Mouse (Mus musculus): ENCODE results near the gene Enthd1. TPM values are rescaled to one million over a fixed set of nuclear protein-coding genes. Genes with fewer than 3 reads are reported as not detected.

Gene Enthd1
- polyA plus RNA-seq, 1 experiment = not detected

- no peaks in the 10 kb centered on the region for H3K27me3 ChIP-seq (ENCODE audit: control insufficient read depth, insufficient read depth, low read length)
- WGBS = 92% methylated on average over 3 of the region's 3 CpGs
- TF ChIP-seq POLR2A (IDR thresholded peaks at IDR 0.05; ENCODE audit: borderline replicate concordance, insufficient read depth, low read length) (no peak), CTCF (IDR thresholded peaks at IDR 0.05; ENCODE audit: borderline replicate concordance, insufficient read depth, low read depth, low read length) (no peak)
- no peak for DNase-seq
- H3K27ac ChIP-seq (ENCODE audit: insufficient read depth, low read length) = no peak overlapping the region
- H3K4me3 ChIP-seq (replicated peaks; ENCODE audit: insufficient read depth, low read depth, low read length) = no peak overlapping the region
- no peaks in the 10 kb centered on the region for H3K4me1 ChIP-seq (ENCODE audit: control insufficient read depth, insufficient read depth, low read length)
Observed at GRCm38 (mm10) chr15:80567139-80567538, 2.2 kb upstream of the Enthd1 start.

- no peak overlapping the region for H3K27ac ChIP-seq (ENCODE audit: insufficient read depth, low read length)
- no peak overlapping the region for H3K4me3 ChIP-seq (replicated peaks; ENCODE audit: insufficient read depth, low read depth, low read length)
- no peak for DNase-seq
- H3K4me1 ChIP-seq (ENCODE audit: control insufficient read depth, insufficient read depth, low read length) = no peaks in the 10 kb centered on the region
- no peaks in the 10 kb centered on the region for H3K27me3 ChIP-seq (ENCODE audit: control insufficient read depth, insufficient read depth, low read length)
- no peak for TF ChIP-seq CTCF (IDR thresholded peaks at IDR 0.05; ENCODE audit: borderline replicate concordance, insufficient read depth, low read depth, low read length)
- no peak for TF ChIP-seq POLR2A (IDR thresholded peaks at IDR 0.05; ENCODE audit: borderline replicate concordance, insufficient read depth, low read length)
- 97% methylated on average over 6 of the region's 6 CpGs for WGBS
Observed at GRCm38 (mm10) chr15:80566696-80567095, 1.7 kb upstream of the Enthd1 start.

- DNase-seq = no peak
- Histone ChIP-seq H3K4me1 (ENCODE audit: control insufficient read depth, insufficient read depth, low read length) (peaks cover 2% of the 10 kb centered on the region; the same call in 1 of the 2 replicates), H3K27ac (ENCODE audit: insufficient read depth, low read length) (no peak overlapping the region), H3K4me3 (replicated peaks; ENCODE audit: insufficient read depth, low read depth, low read length) (no peak overlapping the region), H3K27me3 (ENCODE audit: control insufficient read depth, insufficient read depth, low read length) (no peaks in the 10 kb centered on the region)
- WGBS = 97% methylated on average over 6 of the region's 6 CpGs
- TF ChIP-seq CTCF (IDR thresholded peaks at IDR 0.05; ENCODE audit: borderline replicate concordance, insufficient read depth, low read depth, low read length) (peak; percentile 44; the same call in 1 of the 2 replicates), POLR2A (IDR thresholded peaks at IDR 0.05; ENCODE audit: borderline replicate concordance, insufficient read depth, low read length) (no peak)
Observed at GRCm38 (mm10) chr15:80563634-80564208, 1.2 kb downstream of the Enthd1 start.

GRCm38 (mm10) chr15:80562446-80562845, 2.5 kb downstream of the Enthd1 start:
- Histone ChIP-seq H3K27me3 (ENCODE audit: control insufficient read depth, insufficient read depth, low read length) (no peaks in the 10 kb centered on the region), H3K27ac (ENCODE audit: insufficient read depth, low read length) (no peak overlapping the region), H3K4me1 (ENCODE audit: control insufficient read depth, insufficient read depth, low read length) (peaks cover 2% of the 10 kb centered on the region; the same call in 1 of the 2 replicates), H3K4me3 (replicated peaks; ENCODE audit: insufficient read depth, low read depth, low read length) (no peak overlapping the region)
- TF ChIP-seq CTCF (IDR thresholded peaks at IDR 0.05; ENCODE audit: borderline replicate concordance, insufficient read depth, low read depth, low read length) (no peak), POLR2A (IDR thresholded peaks at IDR 0.05; ENCODE audit: borderline replicate concordance, insufficient read depth, low read length) (no peak)
- no peak for DNase-seq
- 91% methylated on average over 3 of the region's 3 CpGs for WGBS

- Histone ChIP-seq H3K27ac (ENCODE audit: insufficient read depth, low read length) (no peak overlapping the region), H3K27me3 (ENCODE audit: control insufficient read depth, insufficient read depth, low read length) (no peaks in the 10 kb centered on the region), H3K4me1 (ENCODE audit: control insufficient read depth, insufficient read depth, low read length) (peaks cover 2% of the 10 kb centered on the region; the same call in 1 of the 2 replicates), H3K4me3 (replicated peaks; ENCODE audit: insufficient read depth, low read depth, low read length) (no peak overlapping the region)
- DNase-seq = peak; percentile 64 to 81
- 50% methylated on average over 15 of the region's 15 CpGs for WGBS
- TF ChIP-seq CTCF (IDR thresholded peaks at IDR 0.05; ENCODE audit: borderline replicate concordance, insufficient read depth, low read depth, low read length) (no peak), POLR2A (IDR thresholded peaks at IDR 0.05; ENCODE audit: borderline replicate concordance, insufficient read depth, low read length) (no peak)
Observed at GRCm38 (mm10) chr15:80560646-80561580, 4.0 kb downstream of the Enthd1 start.

- 86% methylated on average over 14 of the region's 14 CpGs for WGBS
- TF ChIP-seq CTCF (IDR thresholded peaks at IDR 0.05; ENCODE audit: borderline replicate concordance, insufficient read depth, low read depth, low read length) (no peak), POLR2A (IDR thresholded peaks at IDR 0.05; ENCODE audit: borderline replicate concordance, insufficient read depth, low read length) (no peak)
- H3K27me3 ChIP-seq (ENCODE audit: control insufficient read depth, insufficient read depth, low read length) = no peaks in the 10 kb centered on the region
- peaks cover 2% of the 10 kb centered on the region; the same call in 1 of the 2 replicates for H3K4me1 ChIP-seq (ENCODE audit: control insufficient read depth, insufficient read depth, low read length)
- H3K27ac ChIP-seq (ENCODE audit: insufficient read depth, low read length) = no peak overlapping the region
- no peak overlapping the region for H3K4me3 ChIP-seq (replicated peaks; ENCODE audit: insufficient read depth, low read depth, low read length)
- no peak for DNase-seq
Observed at GRCm38 (mm10) chr15:80559978-80560377, 5.0 kb downstream of the Enthd1 start.

GRCm38 (mm10) chr15:80559534-80559933, 5.4 kb downstream of the Enthd1 start:
- Histone ChIP-seq H3K27me3 (ENCODE audit: control insufficient read depth, insufficient read depth, low read length) (no peaks in the 10 kb centered on the region), H3K4me3 (replicated peaks; ENCODE audit: insufficient read depth, low read depth, low read length) (no peak overlapping the region), H3K27ac (ENCODE audit: insufficient read depth, low read length) (no peak overlapping the region), H3K4me1 (ENCODE audit: control insufficient read depth, insufficient read depth, low read length) (peaks cover 2% of the 10 kb centered on the region; the same call in 1 of the 2 replicates)
- DNase-seq = no peak
- 90% methylated on average over 12 of the region's 12 CpGs for WGBS
- TF ChIP-seq POLR2A (IDR thresholded peaks at IDR 0.05; ENCODE audit: borderline replicate concordance, insufficient read depth, low read length) (no peak), CTCF (IDR thresholded peaks at IDR 0.05; ENCODE audit: borderline replicate concordance, insufficient read depth, low read depth, low read length) (no peak)
